Mouse (Mus musculus): Measurements from ENCODE around the gene Plekha1.

- TF ChIP-seq ZC3H11A (IDR thresholded peaks at IDR 0.05; ENCODE audit: borderline replicate concordance, low read depth, low read length) (no peak), CHD2 (IDR thresholded peaks at IDR 0.05; ENCODE audit: low read depth, low read length) (no peak), HCFC1 (IDR thresholded peaks at IDR 0.05; ENCODE audit: borderline replicate concordance, insufficient read depth, low read length) (no peak), ZNF384 (IDR thresholded peaks at IDR 0.05; ENCODE audit: low read depth, low read length) (no peak)
Observed at GRCm38 (mm10) chr7:130937266-130937841, 71.8 kb downstream of the Plekha1 start.

All from ES-E14 (cell line).